Mouse (Mus musculus) CH12F3 (cell line): ENCODE results near the gene Ptprc.

ENCODE experiments used
- in situ Hi-C: fragments of 300-500 bp; cut with MboI; formaldehyde crosslinking; loops from 2 replicates; pipeline ENCODE4 v1.14.3; 2020; ENCODE audit warnings: low sequenced_read_pairs

Gene Ptprc

DNA sequence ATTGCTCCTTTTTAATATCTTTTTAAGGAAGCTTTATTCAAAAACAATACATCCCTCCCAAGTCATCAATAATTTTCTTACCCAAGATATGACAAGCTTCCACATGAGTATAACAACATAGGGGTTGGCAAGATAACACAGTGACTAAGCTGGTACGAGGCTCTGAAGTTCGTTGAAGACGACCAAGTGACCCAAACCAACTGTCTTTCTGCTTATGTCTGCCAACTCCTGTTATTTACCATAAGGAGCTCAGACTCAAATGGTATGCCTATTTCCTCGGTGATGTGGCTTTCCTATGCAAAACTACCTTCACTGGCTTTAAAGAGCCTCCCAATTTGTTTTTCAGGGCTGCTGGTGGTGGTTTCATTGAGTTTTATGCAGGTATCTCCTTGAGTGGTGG is at the start of gene Ptprc:
TSS of gene Ptprc (minus strand) at position 215 of the 400 bp plus-strand sequence.
- in situ Hi-C loops: no loop called here

GRCm38 (mm10) chr1:138214736-138215458 is 39.4 kb upstream of the Ptprc start:
- in situ Hi-C loops: no loop called here

- in situ Hi-C loops: no loop called here
Observed at GRCm38 (mm10) chr1:138210387-138211024, 35.0 kb upstream of the Ptprc start.

- in situ Hi-C loops: no loop called here
Observed at GRCm38 (mm10) chr1:138209751-138210150, 34.2 kb upstream of the Ptprc start.

DNA sequence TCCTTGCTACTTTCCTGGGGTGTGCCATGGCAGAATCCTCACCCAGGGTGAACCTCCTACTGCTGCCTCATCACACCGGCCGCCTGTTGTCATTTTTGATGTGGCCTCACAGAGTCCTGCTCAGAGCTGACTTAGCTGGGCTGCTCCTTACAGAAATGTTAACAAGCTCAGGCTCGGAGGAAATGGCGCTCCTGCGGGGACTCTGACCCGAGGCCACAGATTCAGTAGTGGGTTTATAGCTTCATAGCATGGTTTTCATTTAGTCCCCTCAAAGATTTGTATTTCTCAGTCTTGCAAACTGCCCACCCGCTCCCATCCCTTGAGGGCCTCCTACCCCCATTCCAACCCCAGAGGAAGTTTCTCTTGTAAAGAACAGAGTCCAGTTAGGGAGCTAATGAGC is 30.5 kb upstream of the Ptprc start:
- in situ Hi-C loops: no loop called here

- in situ Hi-C loops: no loop called here
Observed at GRCm38 (mm10) chr1:138191689-138192508, 16.4 kb upstream of the Ptprc start.

- in situ Hi-C loops: no loop called here
Observed at GRCm38 (mm10) chr1:138188131-138188530, 12.6 kb upstream of the Ptprc start.

GRCm38 (mm10) chr1:138185904-138186303 is 10.4 kb upstream of the Ptprc start:
- in situ Hi-C loops: no loop called here

DNA sequence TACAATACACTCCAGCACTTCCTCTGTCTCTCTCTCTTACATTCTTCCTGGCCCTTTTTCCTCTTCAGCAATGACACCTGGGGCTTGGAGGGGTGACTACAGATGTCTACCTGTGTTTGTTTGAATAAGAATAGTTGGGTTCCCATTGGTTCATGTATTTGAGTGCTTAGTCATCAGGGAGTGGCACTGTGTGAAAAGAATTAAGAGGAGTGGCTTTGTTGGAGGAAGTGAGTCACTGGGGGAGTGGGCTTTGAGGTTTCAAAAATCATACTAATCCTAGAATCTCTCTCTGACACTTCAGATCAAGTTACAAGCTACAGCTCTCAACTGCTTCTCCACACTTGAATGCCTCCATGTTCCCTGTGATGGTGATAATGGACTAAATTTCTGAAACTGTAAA is 4.6 kb upstream of the Ptprc start:
- in situ Hi-C loops: no loop called here

DNA sequence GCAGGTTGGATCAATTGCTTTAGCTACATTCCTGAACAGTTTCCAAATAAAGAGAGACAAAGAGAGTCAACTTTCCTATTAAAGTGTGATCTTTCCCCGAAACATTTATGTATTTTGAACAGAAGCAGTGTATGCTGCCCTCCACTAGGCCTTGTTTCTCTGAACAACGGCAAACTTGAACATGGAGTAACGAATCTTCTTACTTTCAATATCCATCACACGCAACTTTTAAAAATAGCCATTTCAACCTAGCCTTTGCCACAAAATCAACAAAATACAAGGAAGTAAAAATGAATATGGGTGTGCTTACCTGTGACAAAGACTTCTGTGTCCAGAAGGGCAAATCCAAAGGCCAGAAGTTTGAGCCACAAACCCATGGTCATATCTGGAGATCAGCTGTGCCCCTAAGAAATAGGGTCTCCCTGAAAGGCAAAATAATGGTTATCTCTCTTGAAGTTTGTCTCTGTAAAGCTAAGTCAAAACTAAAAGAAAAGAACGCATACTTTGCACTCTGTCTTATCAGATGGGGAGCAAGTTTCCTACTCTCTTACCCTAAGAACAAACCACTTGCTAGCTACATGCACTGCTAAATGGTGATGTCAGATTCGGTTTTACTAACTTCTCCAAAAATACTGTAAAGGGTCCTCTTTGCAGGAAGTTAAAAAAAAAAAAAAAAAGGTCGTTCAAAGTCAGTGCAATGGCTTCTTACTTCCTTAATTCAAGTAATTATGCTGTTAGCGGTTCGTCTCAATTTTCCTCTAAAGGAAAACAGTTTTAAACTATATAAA is 609 bp downstream of the Ptprc start:
- in situ Hi-C loops: no loop called here

DNA sequence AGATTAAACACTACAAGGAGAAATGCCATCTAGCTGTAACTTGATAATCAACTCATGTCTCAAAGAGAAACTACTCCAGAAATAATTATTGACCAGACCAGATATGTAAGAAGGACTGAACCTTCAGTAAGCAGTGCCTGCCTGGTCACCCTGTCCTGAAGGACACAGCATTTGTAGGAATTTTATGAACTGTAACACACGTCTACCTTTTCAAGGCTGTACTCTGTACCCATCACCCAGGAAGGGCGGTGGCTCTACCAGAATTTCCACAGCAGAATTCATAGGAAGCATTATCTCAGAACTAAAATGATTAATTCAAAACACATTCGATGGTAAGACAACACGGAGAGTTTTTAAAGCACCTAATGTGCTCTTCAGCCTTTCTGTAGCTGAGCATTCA is 1.4 kb downstream of the Ptprc start:
- in situ Hi-C loops: no loop called here

DNA sequence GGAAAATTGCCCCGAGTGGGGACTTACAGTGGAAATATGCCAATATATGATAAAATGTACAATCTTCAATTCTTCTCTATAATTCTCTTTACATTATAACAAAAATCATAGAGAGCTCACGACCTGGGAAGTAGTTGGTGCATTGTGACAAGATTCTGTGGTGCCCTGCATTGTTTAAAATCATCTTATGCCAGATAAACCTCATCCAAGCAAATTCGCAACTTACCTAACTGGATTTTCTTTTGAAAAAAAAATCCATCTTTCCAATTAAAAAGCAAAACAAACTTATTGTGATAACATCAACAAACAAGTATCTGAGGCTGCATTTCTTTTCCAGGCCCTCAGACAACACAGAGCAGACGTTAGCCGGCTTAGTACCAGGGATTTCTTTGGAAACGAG is 1.8 kb downstream of the Ptprc start:
- in situ Hi-C loops: no loop called here

GRCm38 (mm10) chr1:138172547-138172946 is 3.0 kb downstream of the Ptprc start:
- in situ Hi-C loops: no loop called here

- in situ Hi-C loops: no loop called here
Observed at GRCm38 (mm10) chr1:138172096-138172495, 3.4 kb downstream of the Ptprc start.

DNA sequence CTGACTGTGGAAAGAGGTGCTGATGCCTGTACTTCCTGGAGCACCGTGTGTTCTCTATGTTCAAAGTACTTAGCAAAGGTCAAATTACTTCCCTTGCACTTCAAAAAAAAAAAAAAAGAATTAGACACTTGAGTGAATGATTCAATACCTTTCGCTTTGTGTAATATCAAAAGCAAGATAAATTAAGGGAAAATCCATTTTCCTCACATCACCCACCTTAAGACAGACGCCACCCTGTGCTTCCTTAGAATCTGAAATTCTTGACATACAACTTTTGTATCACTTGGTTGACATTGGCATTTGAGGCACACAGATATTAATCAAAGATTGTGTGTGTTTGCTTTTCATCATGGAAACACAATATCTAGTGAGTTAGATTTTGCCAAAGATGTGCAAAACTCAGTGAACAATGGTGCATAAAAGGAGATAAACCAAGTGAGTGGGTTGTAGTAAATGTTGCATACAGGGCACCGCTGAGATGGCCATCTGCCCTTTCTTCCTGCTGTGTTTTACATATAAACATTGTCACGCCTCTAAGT is 9.2 kb downstream of the Ptprc start:
- in situ Hi-C loops: no loop called here

DNA sequence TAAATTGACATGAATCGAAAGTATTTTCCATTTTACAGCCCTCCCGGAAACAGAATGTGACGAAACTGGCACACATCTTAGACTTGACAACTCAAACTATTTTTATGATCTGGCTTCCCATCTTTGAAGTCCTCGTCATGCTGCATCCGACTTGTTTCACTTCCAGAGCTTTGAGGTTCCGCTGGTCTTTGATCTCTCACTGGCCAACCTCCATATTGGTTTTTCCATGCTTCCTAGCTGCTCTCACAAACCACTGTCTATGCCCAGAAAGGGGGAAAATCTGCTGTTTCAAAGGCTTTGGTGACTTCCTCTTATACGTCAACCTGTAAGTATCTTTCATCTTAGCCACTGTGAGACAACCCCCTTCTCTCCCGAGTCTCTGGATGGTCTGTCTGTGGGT is 12.9 kb downstream of the Ptprc start:
- in situ Hi-C loops: no loop called here

GRCm38 (mm10) chr1:138158921-138159320 is 16.6 kb downstream of the Ptprc start:
- in situ Hi-C loops: no loop called here

GRCm38 (mm10) chr1:138158236-138158635 is 17.3 kb downstream of the Ptprc start:
- in situ Hi-C loops: no loop called here

DNA sequence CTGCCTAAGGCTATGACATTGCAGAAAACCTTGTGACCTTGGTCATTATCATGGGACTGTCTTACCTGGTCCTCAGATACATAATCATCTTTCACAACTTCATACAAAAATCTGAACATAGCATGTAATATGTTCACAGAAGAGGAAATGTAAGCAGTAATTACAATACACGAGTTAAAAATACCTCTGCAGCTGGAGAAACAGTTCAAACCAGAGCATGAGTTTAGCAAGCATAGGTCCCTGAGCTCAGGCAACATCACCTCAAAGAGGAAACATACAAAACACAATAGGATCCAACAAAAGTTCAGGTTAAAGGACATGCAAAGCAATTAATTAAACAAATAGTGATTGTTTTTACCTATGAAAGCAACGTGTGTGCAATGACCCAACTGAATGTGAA is 17.8 kb downstream of the Ptprc start:
- in situ Hi-C loops: no loop called here

DNA sequence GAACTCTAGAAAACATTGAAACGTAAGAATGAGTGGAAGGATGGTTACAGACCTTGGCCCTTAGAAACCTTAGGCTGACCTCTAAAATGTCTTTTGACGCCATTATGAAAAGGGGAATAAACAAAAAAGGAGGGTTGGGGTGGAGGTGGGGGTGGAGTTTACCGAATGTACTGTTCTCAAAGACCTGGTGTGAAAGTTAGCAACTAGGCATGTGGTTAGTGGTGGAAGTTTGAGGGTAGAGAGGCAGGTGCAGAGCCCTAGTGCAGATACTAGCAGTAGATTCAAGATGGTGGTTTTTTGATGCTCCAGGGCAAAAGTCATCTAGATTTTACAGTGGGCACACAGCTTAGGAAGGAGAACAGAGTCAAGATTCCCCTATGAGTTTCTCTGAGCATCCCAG is 18.5 kb downstream of the Ptprc start:
- in situ Hi-C loops: no loop called here
